Mouse (Mus musculus): ENCODE data around the gene Tom1. TPM values are rescaled to one million over a fixed set of nuclear protein-coding genes. Genes with fewer than 3 reads are reported as not detected.
A peak's percentile ranks its signal among the peaks of the same experiment; 100 is the strongest.

The Tom1 gene
- polyA plus RNA-seq, 1 experiment from 2014 or later = 34.3 TPM

GRCm38 (mm10) chr8:75070297-75070696, 36.8 kb downstream of the Tom1 start:
- Histone ChIP-seq H3K4me1 (ENCODE audit: insufficient read depth, low read depth, low read length) (no peaks in the 10 kb centered on the region), H3K9ac (replicated peaks; ENCODE audit: low read depth) (no peak overlapping the region), H3K27ac (ENCODE audit: low read length) (no peak overlapping the region), H3K36me3 (ENCODE audit: insufficient read depth, low read length) (0 out of 2 replicates have a peak, but pooled peaks cover 1% of the 10 kb centered on the region), H3K4me2 (replicated peaks; ENCODE audit: low read depth, low read length) (no peak overlapping the region), H3K27me3 (replicated peaks; ENCODE audit: insufficient read depth, low read length) (no peaks in the 10 kb centered on the region), H3K9me3 (ENCODE audit: low read length) (no peaks in the 10 kb centered on the region), H3K4me3 (ENCODE audit: low read depth, low read length) (no peak overlapping the region)
- ATAC-seq (no peak), DNase-seq (ENCODE audit: low spot score) (no peak)
- TF ChIP-seq CTCF (IDR thresholded peaks at IDR 0.05) (no peak), EP300 (IDR thresholded peaks at IDR 0.05) (no peak)
- 74% methylated on average over 1 of the region's 1 CpGs for WGBS

DNA sequence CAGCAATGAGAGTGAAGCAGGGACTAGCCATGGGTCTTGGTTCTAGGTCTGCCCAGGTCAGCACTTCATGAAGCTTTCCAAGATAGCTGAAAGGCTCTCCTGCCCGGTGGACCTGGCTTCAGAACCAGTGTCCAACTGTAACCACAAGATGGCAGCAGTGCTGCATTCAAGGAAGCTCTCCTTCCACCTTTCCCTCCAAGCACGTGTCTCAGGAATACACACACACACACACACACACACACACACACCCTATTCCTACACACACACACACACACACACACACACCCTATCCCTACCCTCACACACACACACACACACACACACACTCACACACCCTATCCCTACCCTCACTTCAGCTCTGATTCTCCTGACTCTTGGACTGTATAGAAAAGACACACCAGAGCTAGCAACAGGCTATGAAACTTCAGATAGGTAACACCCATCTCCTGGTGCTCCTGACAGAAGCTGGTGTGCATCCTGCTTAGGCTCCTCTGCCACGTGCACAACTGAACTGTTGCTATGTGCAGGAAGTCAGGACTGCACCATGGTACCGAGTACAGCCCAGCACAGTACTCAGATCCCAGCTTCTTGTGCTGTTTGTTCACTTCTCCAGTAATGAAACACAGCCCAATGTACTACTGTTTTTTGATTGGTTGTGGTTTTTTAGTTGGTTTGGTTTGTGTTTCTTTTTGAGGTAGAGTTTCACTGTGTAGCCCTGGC, 38.3 kb downstream of the Tom1 start:
- H3K27ac ChIP-seq (ENCODE audit: low read length) = no peak overlapping the region
- TF ChIP-seq CTCF (IDR thresholded peaks at IDR 0.05) (peak; percentile 97), EP300 (IDR thresholded peaks at IDR 0.05) (no peak)
- H3K36me3 ChIP-seq (ENCODE audit: insufficient read depth, low read length) = no peaks in the 10 kb centered on the region
- 25% methylated on average over 4 of the region's 4 CpGs for WGBS
- peak; percentile 83 for ATAC-seq
- no peak overlapping the region for H3K4me3 ChIP-seq (ENCODE audit: low read depth, low read length)
- H3K27me3 ChIP-seq (replicated peaks; ENCODE audit: insufficient read depth, low read length) = no peaks in the 10 kb centered on the region
- DNase-seq (ENCODE audit: low spot score) = peak; percentile 88
- no peak overlapping the region for H3K4me2 ChIP-seq (replicated peaks; ENCODE audit: low read depth, low read length)
- no peak overlapping the region for H3K9ac ChIP-seq (replicated peaks; ENCODE audit: low read depth)
- no peaks in the 10 kb centered on the region for H3K4me1 ChIP-seq (ENCODE audit: insufficient read depth, low read depth, low read length)
- no peaks in the 10 kb centered on the region for H3K9me3 ChIP-seq (ENCODE audit: low read length)

- no peak for ATAC-seq
- Histone ChIP-seq H3K36me3 (ENCODE audit: insufficient read depth, low read length) (no peaks in the 10 kb centered on the region), H3K27ac (ENCODE audit: low read length) (no peak overlapping the region), H3K9ac (replicated peaks; ENCODE audit: low read depth) (no peak overlapping the region), H3K4me3 (ENCODE audit: low read depth, low read length) (no peak overlapping the region), H3K9me3 (ENCODE audit: low read length) (no peaks in the 10 kb centered on the region), H3K4me2 (replicated peaks; ENCODE audit: low read depth, low read length) (no peak overlapping the region), H3K4me1 (ENCODE audit: insufficient read depth, low read depth, low read length) (no peaks in the 10 kb centered on the region), H3K27me3 (replicated peaks; ENCODE audit: insufficient read depth, low read length) (no peaks in the 10 kb centered on the region)
- TF ChIP-seq CTCF (IDR thresholded peaks at IDR 0.05) (no peak), EP300 (IDR thresholded peaks at IDR 0.05) (no peak)
- no peak for DNase-seq (ENCODE audit: low spot score)
- 80% methylated on average over 1 of the region's 1 CpGs for WGBS
These were observed 41.4 kb downstream of the Tom1 start for GRCm38 (mm10) chr8:75074876-75075275.

DNA sequence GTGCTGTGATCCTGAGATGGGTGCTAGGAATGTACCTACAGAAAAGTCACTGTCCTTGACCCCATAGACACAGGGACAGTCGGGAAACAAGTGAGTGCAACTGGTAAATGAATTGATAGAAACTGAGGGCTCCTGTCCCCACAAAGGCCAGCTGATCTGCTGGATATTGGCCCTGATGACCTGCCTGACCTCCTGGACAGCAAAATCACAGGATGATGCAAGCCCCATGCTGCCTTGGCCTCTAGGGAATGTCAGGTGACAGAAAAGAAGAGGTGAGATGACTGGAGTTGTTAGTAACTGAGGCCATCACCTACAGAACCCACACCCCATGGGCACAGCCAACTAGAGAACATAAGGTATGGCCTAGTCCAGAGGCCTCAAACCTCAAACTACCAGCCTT, 44.7 kb downstream of the Tom1 start:
- Histone ChIP-seq H3K9ac (replicated peaks; ENCODE audit: low read depth) (no peak overlapping the region), H3K27me3 (replicated peaks; ENCODE audit: insufficient read depth, low read length) (no peaks in the 10 kb centered on the region), H3K27ac (ENCODE audit: low read length) (no peak overlapping the region), H3K4me3 (ENCODE audit: low read depth, low read length) (no peak overlapping the region), H3K4me1 (ENCODE audit: insufficient read depth, low read depth, low read length) (0 out of 2 replicates have a peak, but pooled peaks cover under 1% of the 10 kb centered on the region), H3K9me3 (ENCODE audit: low read length) (no peaks in the 10 kb centered on the region), H3K4me2 (replicated peaks; ENCODE audit: low read depth, low read length) (no peak overlapping the region), H3K36me3 (ENCODE audit: insufficient read depth, low read length) (no peaks in the 10 kb centered on the region)
- DNase-seq (ENCODE audit: low spot score) = no peak
- TF ChIP-seq EP300 (IDR thresholded peaks at IDR 0.05) (no peak), CTCF (IDR thresholded peaks at IDR 0.05) (no peak)
- 80% methylated on average over 1 of the region's 1 CpGs for WGBS
- no peak for ATAC-seq

- Histone ChIP-seq H3K4me1 (ENCODE audit: insufficient read depth, low read depth, low read length) (0 out of 2 replicates have a peak, but pooled peaks cover 4% of the 10 kb centered on the region), H3K9ac (replicated peaks; ENCODE audit: low read depth) (no peak overlapping the region), H3K27me3 (replicated peaks; ENCODE audit: insufficient read depth, low read length) (no peaks in the 10 kb centered on the region), H3K9me3 (ENCODE audit: low read length) (no peaks in the 10 kb centered on the region), H3K36me3 (ENCODE audit: insufficient read depth, low read length) (no peaks in the 10 kb centered on the region), H3K4me3 (ENCODE audit: low read depth, low read length) (no peak overlapping the region), H3K27ac (ENCODE audit: low read length) (no peak overlapping the region), H3K4me2 (replicated peaks; ENCODE audit: low read depth, low read length) (no peak overlapping the region)
- ATAC-seq = no peak
- WGBS = 90% methylated on average over 9 of the region's 9 CpGs
- no peak for DNase-seq (ENCODE audit: low spot score)
- TF ChIP-seq CTCF (IDR thresholded peaks at IDR 0.05) (no peak), EP300 (IDR thresholded peaks at IDR 0.05) (no peak)
These were observed 45.3 kb downstream of the Tom1 start for GRCm38 (mm10) chr8:75078851-75079250.

- H3K27me3 ChIP-seq (replicated peaks; ENCODE audit: insufficient read depth, low read length) = no peaks in the 10 kb centered on the region
- no peak overlapping the region for H3K9ac ChIP-seq (replicated peaks; ENCODE audit: low read depth)
- no peak overlapping the region for H3K4me2 ChIP-seq (replicated peaks; ENCODE audit: low read depth, low read length)
- H3K4me3 ChIP-seq (ENCODE audit: low read depth, low read length) = no peak overlapping the region
- H3K4me1 ChIP-seq (ENCODE audit: insufficient read depth, low read depth, low read length) = 0 out of 2 replicates have a peak, but pooled peaks cover 4% of the 10 kb centered on the region
- H3K36me3 ChIP-seq (ENCODE audit: insufficient read depth, low read length) = no peaks in the 10 kb centered on the region
- ATAC-seq (no peak), DNase-seq (ENCODE audit: low spot score) (no peak)
- no peaks in the 10 kb centered on the region for H3K9me3 ChIP-seq (ENCODE audit: low read length)
- TF ChIP-seq CTCF (IDR thresholded peaks at IDR 0.05) = no peak
- TF ChIP-seq EP300 (IDR thresholded peaks at IDR 0.05) = no peak
- no peak overlapping the region for H3K27ac ChIP-seq (ENCODE audit: low read length)
- WGBS = 69% methylated on average over 9 of the region's 9 CpGs
These were observed 48.0 kb downstream of the Tom1 start for GRCm38 (mm10) chr8:75081364-75082040.
